Mouse (Mus musculus) MEL (cell line): ENCODE data around the gene Sgcg.

ENCODE experiments used
- CHD1 ChIP-seq: IDR thresholded peaks from 2 replicates; pipeline ENCODE4 v1.6.1; 2012; ENCODE audit warnings: low read depth, mild to moderate bottlenecking, inconsistent platforms, low read length, improper control_type of control experiment
- EP300 ChIP-seq, 2 experiments: IDR thresholded peaks; 2 replicates each; pipeline ENCODE4 v1.6.1; 2011; ENCODE audit warnings: improper control_type of control experiment in 2 of 2, low read length in 2 of 2, low read depth in 1 of 2, mild to moderate bottlenecking in 1 of 2
- ETS1 ChIP-seq: IDR thresholded peaks from 2 replicates; pipeline ENCODE4 v1.6.1; 2012; ENCODE audit warnings: low read depth, mild to moderate bottlenecking, inconsistent platforms, low read length, improper control_type of control experiment, moderate library complexity
- HCFC1 ChIP-seq: IDR thresholded peaks from 2 replicates; pipeline ENCODE4 v1.6.1; 2012; ENCODE audit warnings: low read depth, mild to moderate bottlenecking, inconsistent platforms, low read length, improper control_type of control experiment, moderate library complexity
- MYC ChIP-seq: IDR thresholded peaks from 2 replicates; pipeline ENCODE4 v1.6.1; 2011; ENCODE audit warnings: low read depth, mild to moderate bottlenecking, low read length, improper control_type of control experiment, moderate library complexity
- POLR2A ChIP-seq, 2 experiments: IDR thresholded peaks; 2 replicates each; pipeline ENCODE4 v1.6.1; 2011 to 2012; ENCODE audit warnings: low read length in 2 of 2, mild to moderate bottlenecking in 2 of 2, control low read depth in 1 of 2, improper control_type of control experiment in 1 of 2, low read depth in 1 of 2, moderate library complexity in 1 of 2; ENCODE audit not compliant: control insufficient read depth in 1 of 2, insufficient read depth in 1 of 2, poor library complexity in 1 of 2
- POLR2AphosphoS2 ChIP-seq: IDR thresholded peaks from 2 replicates; pipeline ENCODE4 v1.6.1; 2011; ENCODE audit warnings: low read length, improper control_type of control experiment
- RAD21 ChIP-seq: IDR thresholded peaks from 2 replicates; pipeline ENCODE4 v1.6.1; 2011; ENCODE audit warnings: mild to moderate bottlenecking, low read depth, low read length, improper control_type of control experiment
- RCOR1 ChIP-seq: IDR thresholded peaks from 2 replicates; pipeline ENCODE4 v1.6.1; 2012; ENCODE audit warnings: low read depth, mild to moderate bottlenecking, inconsistent platforms, low read length, improper control_type of control experiment
- TCF12 ChIP-seq: IDR thresholded peaks from 2 replicates; pipeline ENCODE4 v1.6.1; 2014; ENCODE audit warnings: low read depth, mild to moderate bottlenecking, inconsistent platforms, low read length, improper control_type of control experiment, moderate library complexity
- USF2 ChIP-seq, 2 experiments: IDR thresholded peaks; 2 replicates each; pipeline ENCODE4 v1.6.1; 2011 to 2012; ENCODE audit warnings: improper control_type of control experiment in 2 of 2, low read length in 2 of 2, borderline replicate concordance in 1 of 2, inconsistent platforms in 1 of 2, low read depth in 1 of 2, mild to moderate bottlenecking in 1 of 2; ENCODE audit not compliant: insufficient read depth in 1 of 2

- TF ChIP-seq ETS1 (no peak), POLR2A (IDR thresholded peaks at IDR 0.05; ENCODE audit: control insufficient read depth in 1 of 2, insufficient read depth in 1 of 2, low read depth in 1 of 2, low read length in 2 of 2, poor library complexity in 1 of 2) (no peak), EP300 (IDR thresholded peaks at IDR 0.05; ENCODE audit: low read depth in 1 of 2, low read length in 2 of 2) (no peak), POLR2AphosphoS2 (no peak), RAD21 (no peak), CHD1 (no peak), TCF12 (0 out of 2 replicates have a peak, but pooled peaks have one; percentile 15), HCFC1 (no peak), USF2 (IDR thresholded peaks at IDR 0.05; ENCODE audit: borderline replicate concordance in 1 of 2, insufficient read depth in 1 of 2, low read depth in 1 of 2, low read length in 2 of 2) (no peak), MYC (no peak), RCOR1 (no peak)
Measured at GRCm38 (mm10) chr14:61211754-61212153, 46.5 kb downstream of the Sgcg start.
